Mouse (Mus musculus) stomach, postnatal 0 days (tissue): ENCODE measurements around the gene Rinl. TPM values are rescaled to one million over a fixed set of nuclear protein-coding genes. Genes with fewer than 3 reads are reported as not detected.
A peak's percentile ranks its signal among the peaks of the same experiment; 100 is the strongest.

ENCODE experiments used
- ATAC-seq: fragments of 200-750 bp; cut with Nextera tagmentation; 2 replicates; pipeline ENCODE4 v1.8.0; 2017; ENCODE audit not compliant: low FRiP score, low TSS enrichment
- DNase-seq: peaks from one replicate; pipeline ENCODE4 v3.0.0-alpha.2; 2016; ENCODE audit warnings: low spot score
- H3K27ac ChIP-seq: fragments of 300-500 bp; sonication (generic); replicated peaks from 2 replicates; pipeline ENCODE4 v1.5.1; 2014; ENCODE audit warnings: mild to moderate bottlenecking, control low read depth
- H3K27me3 ChIP-seq: fragments of 300-500 bp; sonication (generic); 2 replicates; pipeline ENCODE4 v1.6.1; 2014; ENCODE audit warnings: low read length; ENCODE audit not compliant: control insufficient read depth, insufficient read depth
- H3K36me3 ChIP-seq: fragments of 300-500 bp; sonication (generic); 2 replicates; pipeline ENCODE4 v1.6.1; 2014; ENCODE audit warnings: low read length, mixed read lengths; ENCODE audit not compliant: control insufficient read depth, insufficient read depth
- H3K4me1 ChIP-seq: fragments of 300-500 bp; sonication (generic); replicated peaks from 2 replicates; pipeline ENCODE4 v1.6.1; 2014; ENCODE audit warnings: antibody characterized with exemption; ENCODE audit not compliant: control insufficient read depth, insufficient read depth
- H3K4me2 ChIP-seq: fragments of 300-500 bp; sonication (generic); replicated peaks from 2 replicates; pipeline ENCODE4 v1.6.1; 2014; ENCODE audit warnings: low read depth, mild to moderate bottlenecking, control low read depth, moderate library complexity
- H3K4me3 ChIP-seq: fragments of 300-500 bp; sonication (generic); 2 replicates; pipeline ENCODE4 v1.5.1; 2014; ENCODE audit warnings: low read depth, low read length, control low read depth
- H3K9ac ChIP-seq: fragments of 300-500 bp; sonication (generic); 2 replicates; pipeline ENCODE4 v1.6.1; 2014; ENCODE audit warnings: mild to moderate bottlenecking, low read length, control low read depth, mixed read lengths
- H3K9me3 ChIP-seq: fragments of 300-500 bp; sonication (generic); 2 replicates; pipeline ENCODE4 v1.6.1; 2016; ENCODE audit warnings: low read length; ENCODE audit not compliant: control insufficient read depth
- CTCF ChIP-seq: IDR thresholded peaks from 2 replicates; pipeline ENCODE4 v1.5.1; 2016; ENCODE audit warnings: antibody characterized with exemption, low read depth, mild to moderate bottlenecking, moderate library complexity
- EP300 ChIP-seq: optimal IDR thresholded peaks from 2 replicates; pipeline ENCODE3; 2016; ENCODE audit warnings: antibody characterized with exemption
- WGBS: fragments of 180-500 bp; shearing (Covaris S2); extraction: QIAGEN DNeasy Blood & Tissue Kit; methylation state at CpG from one replicate; pipeline ENCODE4 v1.1.7; 2014; 5-methylcytosine and 5-hydroxymethylcytosine counted together
- polyA plus RNA-seq: library from polyadenylated mRNA; unstranded; fragments of >200 nt; fragmentation: Nextera tagmentation; extraction: Ambion mirVana; gene quantifications from 2 replicates; pipeline ENCODE4 v1.2.1, GENCODE M21; 2015

Rinl gene
- polyA plus RNA-seq, 1 experiment from 2014 or later = 2.6 TPM

DNA sequence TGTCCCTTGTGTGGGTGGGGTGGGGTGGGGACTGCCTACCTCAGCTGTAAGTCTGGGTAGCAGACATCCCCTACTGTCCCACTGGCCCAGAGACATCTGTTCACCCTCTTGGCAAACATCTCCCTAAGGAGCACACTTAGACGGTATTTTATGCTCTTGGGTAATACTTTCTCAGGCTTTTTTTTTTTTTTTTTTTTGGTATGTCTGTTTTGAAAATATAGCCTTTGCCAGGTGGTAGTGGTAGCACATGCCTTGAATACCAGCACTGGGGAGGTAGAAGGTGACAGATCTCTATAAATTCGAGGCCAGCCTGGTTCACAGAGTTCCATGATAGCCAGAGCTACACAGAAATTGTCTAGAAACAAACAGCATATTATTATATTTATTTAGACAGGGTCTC lies 35.2 kb downstream of the Rinl start:
- Histone ChIP-seq H3K9ac (no peak overlapping the region), H3K9me3 (no peaks in the 10 kb centered on the region), H3K27ac (peak overlapping the region; percentile 96), H3K4me3 (no peak overlapping the region), H3K4me2 (no peak overlapping the region), H3K4me1 (no peaks in the 10 kb centered on the region), H3K36me3 (peaks cover 30% of the 10 kb centered on the region), H3K27me3 (no peaks in the 10 kb centered on the region)
- no peak for TF ChIP-seq CTCF
- 36% methylated on average over 2 of the region's 2 CpGs for WGBS
- DNase-seq (no peak), ATAC-seq (no peak)

- Histone ChIP-seq H3K4me1 (no peaks in the 10 kb centered on the region), H3K9me3 (no peaks in the 10 kb centered on the region), H3K27me3 (no peaks in the 10 kb centered on the region), H3K27ac (peak within 1 kb of the TSS; percentile 96), H3K9ac (peak within 1 kb of the TSS; percentile 76), H3K4me2 (peak within 1 kb of the TSS; percentile 54), H3K4me3 (peak within 1 kb of the TSS; percentile 50), H3K36me3 (peaks cover 29% of the 10 kb centered on the region)
- WGBS = 1% methylated on average over 33 of the region's 33 CpGs
- TF ChIP-seq CTCF = no peak
- peak; percentile 73 for TF ChIP-seq EP300
- ATAC-seq (peak; percentile 79), DNase-seq (peak; percentile 94)
Observed at GRCm38 (mm10) chr7:28824941-28825685, 36.3 kb downstream of the Rinl start, which contains the start of gene Ech1. TSS of gene Ech1 (plus strand) at chr7:28825217.

- Histone ChIP-seq H3K4me1 (no peaks in the 10 kb centered on the region), H3K36me3 (peaks cover 23% of the 10 kb centered on the region), H3K9ac (peak overlapping the region; percentile 76), H3K27ac (peak overlapping the region; percentile 96), H3K4me3 (peak overlapping the region; percentile 50), H3K4me2 (peak overlapping the region; percentile 54), H3K9me3 (no peaks in the 10 kb centered on the region), H3K27me3 (no peaks in the 10 kb centered on the region)
- DNase-seq (peak; percentile 38), ATAC-seq (no peak)
- 30% methylated on average over 11 of the region's 11 CpGs for WGBS
- TF ChIP-seq CTCF (peak; percentile 39), EP300 (no peak)
Observed at GRCm38 (mm10) chr7:28825686-28826401, 37.1 kb downstream of the Rinl start.

DNA sequence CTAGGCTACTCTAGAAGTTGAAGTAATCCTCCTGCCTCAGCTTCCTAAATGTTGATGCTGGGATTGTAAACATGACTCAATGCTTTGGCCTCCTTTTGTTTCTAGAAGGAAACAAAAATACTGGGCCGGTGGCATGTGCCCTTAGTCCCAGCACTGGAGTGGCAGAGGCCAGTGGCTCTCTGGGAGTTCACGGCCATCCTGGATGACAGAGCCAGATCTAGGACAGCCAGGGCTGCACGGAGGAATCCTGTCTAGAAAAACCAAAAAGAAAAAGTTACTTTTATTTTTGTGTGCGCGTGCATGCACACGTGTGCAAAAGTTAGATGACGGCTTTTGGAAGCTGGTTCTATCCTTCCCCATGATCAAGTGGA lies 37.6 kb downstream of the Rinl start:
- Histone ChIP-seq H3K27ac (peak overlapping the region; percentile 96), H3K9ac (no peak overlapping the region), H3K9me3 (no peaks in the 10 kb centered on the region), H3K4me3 (peak overlapping the region; percentile 50; the same call in 1 of the 2 replicates), H3K4me2 (peak overlapping the region; percentile 54), H3K36me3 (peaks cover 22% of the 10 kb centered on the region), H3K27me3 (no peaks in the 10 kb centered on the region), H3K4me1 (no peaks in the 10 kb centered on the region)
- 84% methylated on average over 7 of the region's 7 CpGs for WGBS
- ATAC-seq (no peak), DNase-seq (peak; percentile 14)
- TF ChIP-seq CTCF = no peak
- TF ChIP-seq EP300 = no peak

- Histone ChIP-seq H3K9ac (no peak overlapping the region), H3K9me3 (no peaks in the 10 kb centered on the region), H3K4me3 (no peak overlapping the region), H3K36me3 (peaks cover 18% of the 10 kb centered on the region; the same call in 1 of the 2 replicates), H3K4me2 (no peak overlapping the region; the same call in 1 of the 2 replicates), H3K4me1 (no peaks in the 10 kb centered on the region), H3K27ac (no peak overlapping the region; the same call in 1 of the 2 replicates), H3K27me3 (no peaks in the 10 kb centered on the region)
- peak; percentile 47 for DNase-seq
- 35% methylated on average over 3 of the region's 3 CpGs for WGBS
- no peak for ATAC-seq
- TF ChIP-seq CTCF (no peak), EP300 (no peak)
Observed at GRCm38 (mm10) chr7:28827338-28827737, 38.6 kb downstream of the Rinl start.

DNA sequence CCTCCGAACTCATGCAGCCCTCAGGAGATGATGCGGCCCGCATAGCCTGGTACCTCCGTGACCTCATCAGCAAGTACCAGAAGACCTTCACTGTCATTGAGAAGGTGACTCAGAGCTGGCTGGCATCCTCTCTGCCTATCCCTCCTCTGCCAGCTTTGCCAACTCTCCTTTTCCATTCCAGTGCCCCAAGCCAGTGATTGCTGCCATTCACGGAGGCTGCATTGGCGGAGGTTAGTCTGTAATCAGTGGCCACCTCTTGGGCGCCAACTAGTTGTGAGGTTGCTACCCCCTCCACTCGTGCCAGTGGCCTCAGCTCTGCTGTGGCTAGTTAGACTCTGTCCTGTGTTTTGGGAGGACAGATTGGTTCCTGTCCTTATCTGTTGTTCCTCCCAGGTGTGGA lies 41.1 kb downstream of the Rinl start:
- 90% methylated on average over 8 of the region's 8 CpGs for WGBS

More for the DNA sequence above, 41.1 kb downstream of the Rinl start:
- Histone ChIP-seq H3K27ac (no peak overlapping the region), H3K4me2 (no peak overlapping the region), H3K4me1 (no peaks in the 10 kb centered on the region), H3K9me3 (no peaks in the 10 kb centered on the region), H3K4me3 (no peak overlapping the region), H3K9ac (no peak overlapping the region), H3K27me3 (no peaks in the 10 kb centered on the region), H3K36me3 (peaks cover 12% of the 10 kb centered on the region; the same call in 1 of the 2 replicates)
- ATAC-seq (no peak), DNase-seq (peak; percentile 13)
- no peak for TF ChIP-seq CTCF
- no peak for TF ChIP-seq EP300
